8 mouse cellular contexts compared by ENCODE assay signal in the genomic region with DNA sequence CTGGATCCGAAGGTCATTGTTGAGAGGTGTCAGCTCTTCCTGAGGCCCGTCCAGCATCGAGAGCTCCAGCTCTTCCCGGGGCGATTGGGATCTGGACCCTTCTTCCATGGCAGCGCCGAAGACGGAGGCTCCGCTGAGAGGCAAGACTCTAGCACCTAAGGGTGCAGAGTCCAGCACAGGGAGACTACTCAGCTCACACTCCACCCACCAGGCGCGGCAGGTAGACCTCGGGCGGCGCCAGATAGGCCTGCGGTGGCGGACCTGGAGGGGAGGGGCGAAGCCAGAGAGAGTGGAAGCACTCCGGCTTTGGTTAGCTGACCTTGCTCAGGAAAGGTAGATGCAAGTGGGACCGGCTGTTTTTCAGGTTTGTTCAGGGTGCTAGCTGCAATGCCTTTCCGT. TPM values are rescaled to one million over a fixed set of nuclear protein-coding genes. Genes with fewer than 3 reads are reported as not detected.
DNase-seq lines count a peak whose midpoint lies in the region; ATAC-seq and TF ChIP-seq lines count a peak whose summit lies in the region.

Gene BC016579 (minus strand): TSS at position 135 of the 399 bp plus-strand sequence.

- 0 out of 4 replicates have a peak, but pooled peaks cover 0 to 2% of the 10 kb centered on the region in 2 experiments for H3K4me1 ChIP-seq in ES-E14 (ENCODE audit: control insufficient read depth in 2 of 2, insufficient read depth in 2 of 2, low read length in 2 of 2, poor library complexity in 1 of 2)
- H3K4me1 ChIP-seq in forebrain, postnatal 0 days (ENCODE audit: insufficient read depth) = no peaks in the 10 kb centered on the region
- H3K4me1 ChIP-seq in limb, embryonic 10.5 days = peaks cover 10% of the 10 kb centered on the region

- peaks cover 8% of the 10 kb centered on the region for H3K27me3 ChIP-seq in forebrain, postnatal 0 days (ENCODE audit: insufficient read depth, low read length)
- H3K27me3 ChIP-seq in limb, embryonic 10.5 days (ENCODE audit: low read depth, poor library complexity, severe bottlenecking) = peaks cover 31% of the 10 kb centered on the region

- H3K9ac ChIP-seq in ES-E14 (ENCODE audit: insufficient read depth, low read depth, low read length, poor library complexity, severe bottlenecking) = no peak within 1 kb of the TSS
- peak within 1 kb of the TSS; percentile 18; the same call in 1 of the 2 replicates for H3K9ac ChIP-seq in forebrain, postnatal 0 days

- in situ Hi-C loops in ES-E14 (cut with MboI; ENCODE audit: low sequenced_read_pairs in 2 of 2, unreplicated experiment in 2 of 2) = no loop called here

- DNase-seq in adrenal gland, adult (ENCODE audit: inconsistent age in 2 of 2, low spot score in 1 of 2) = peak; percentile 29 to 64
- DNase-seq in adrenal gland, adult 8-10 months = no peak
- DNase-seq in ES-E14 (ENCODE audit: low read depth, low spot score) = no peak
- DNase-seq in forebrain, postnatal 0 days = no peak
- DNase-seq in limb, embryonic 10.5 days (ENCODE audit: low spot score) = peak; percentile 35
- DNase-seq in thymus, postnatal 36 days = peak; percentile 15 to 17
- DNase-seq in layer of hippocampus, adult 9-10 months (ENCODE audit: low spot score) = no peak

- no peak for ATAC-seq in forebrain, postnatal 0 days
- peak; percentile 79 for ATAC-seq in megakaryocyte-erythroid progenitor cell, adult 5-6 weeks (replicated peaks; ENCODE audit: low FRiP score, low TSS enrichment, poor library complexity, severe bottlenecking)

- H3K4me3 ChIP-seq in ES-E14 (ENCODE audit: insufficient read depth in 1 of 2, low read depth in 1 of 2, low read length in 2 of 2, poor library complexity in 1 of 2, severe bottlenecking in 1 of 2) = peak within 1 kb of the TSS; percentile 36 to 59
- peak within 1 kb of the TSS; percentile 26 for H3K4me3 ChIP-seq in forebrain, postnatal 0 days (ENCODE audit: low read depth, low read length)
- H3K4me3 ChIP-seq in limb, embryonic 10.5 days = peak within 1 kb of the TSS; percentile 49

- no peak within 1 kb of the TSS for H3K27ac ChIP-seq in ES-E14 (ENCODE audit: insufficient read depth, low read depth, low read length, poor library complexity, severe bottlenecking)
- no peak within 1 kb of the TSS for H3K27ac ChIP-seq in forebrain, postnatal 0 days (ENCODE audit: low read depth, low read length)
- no peak within 1 kb of the TSS for H3K27ac ChIP-seq in limb, embryonic 10.5 days

- no peaks in the 10 kb centered on the region for H3K9me3 ChIP-seq in ES-E14 (ENCODE audit: control insufficient read depth, insufficient read depth, low read depth, low read length)
- no peaks in the 10 kb centered on the region for H3K9me3 ChIP-seq in forebrain, postnatal 0 days (ENCODE audit: low read length)
- H3K9me3 ChIP-seq in limb, embryonic 10.5 days (replicated peaks) = no peaks in the 10 kb centered on the region

- H3K4me2 ChIP-seq in forebrain, postnatal 0 days (ENCODE audit: low read depth) = peak within 1 kb of the TSS; percentile 47

- TF ChIP-seq CTCF in forebrain, postnatal 0 days (IDR thresholded peaks at IDR 0.05; ENCODE audit: low read depth) = no peak

- WGBS in forebrain, postnatal 0 days = 3% methylated on average over 20 of the region's 20 CpGs
- WGBS in limb, embryonic 10.5 days = 3% methylated on average over 20 of the region's 20 CpGs

- H3K36me3 ChIP-seq in ES-E14 (ENCODE audit: control insufficient read depth, insufficient read depth, low read length, poor library complexity, severe bottlenecking) = no peaks in the 10 kb centered on the region
- H3K36me3 ChIP-seq in forebrain, postnatal 0 days (ENCODE audit: insufficient read depth) = no peaks in the 10 kb centered on the region
- H3K36me3 ChIP-seq in limb, embryonic 10.5 days = no peaks in the 10 kb centered on the region

TF ChIP-seq in ES-E14, 5 proteins besides CTCF, POLR2A, EP300 and RAD21:
- no peak for TF ChIP-seq ZC3H11A (IDR thresholded peaks at IDR 0.05; ENCODE audit: borderline replicate concordance, low read depth, low read length)
- TF ChIP-seq MAFK (IDR thresholded peaks at IDR 0.05; ENCODE audit: insufficient read depth, low read depth, low read length) = no peak
- TF ChIP-seq HCFC1 (IDR thresholded peaks at IDR 0.05; ENCODE audit: borderline replicate concordance, insufficient read depth, low read length) = no peak
- no peak for TF ChIP-seq CHD2 (IDR thresholded peaks at IDR 0.05; ENCODE audit: low read depth, low read length)
- TF ChIP-seq ZNF384 (IDR thresholded peaks at IDR 0.05; ENCODE audit: low read depth, low read length) = no peak

RNA-seq across cellular contexts. Expression of gene BC016579, which starts in this region (rescaled TPM):
- total RNA-seq in adrenal gland, adult 8-10 months (2022) = under 1 TPM; 0.14 to 0.65 (median 0.35) TPM
- 0.21 and 0.27 TPM in 2 replicates for total RNA-seq in ES-E14 (2012; rRNA removed)
- 0.23 TPM in 1 of 2 replicates, not detected in the other for total RNA-seq in forebrain, postnatal 0 days (2014; rRNA removed)
- polyA plus RNA-seq in forebrain, postnatal 0 days (2015; fragmentation: Nextera tagmentation; extraction: Ambion mirVana) = not detected in 2 replicates
- polyA plus RNA-seq in limb, embryonic 10.5 days (2016; fragmentation: Nextera tagmentation; extraction: Ambion mirVana) = 0.11 TPM in 1 of 2 replicates, not detected in the other
- total RNA-seq in megakaryocyte-erythroid progenitor cell, adult 5-6 weeks (2014; fragmentation: Nextera tagmentation) = not detected in 2 replicates
- 0.91 TPM in 1 of 2 replicates, not detected in the other for total RNA-seq in megakaryocyte-erythroid progenitor cell, adult 5-6 weeks (2017)

Comparison
In these comparisons a context has a peak if more than half of its experiments do, and no peak if none do; other contexts are left out.
1. DNase-seq: peak in adrenal gland, adult (2 of 2) and thymus, postnatal 36 days (2 of 2); none in adrenal gland, adult 8-10 months (single experiment), ES-E14 (single experiment), forebrain, postnatal 0 days (single experiment) and layer of hippocampus, adult 9-10 months (single experiment).
2. Peak in DNase-seq and H3K4me3 ChIP-seq in limb, embryonic 10.5 days; RNA of the gene not detected or under 1 TPM.
3. Peak in ATAC-seq in megakaryocyte-erythroid progenitor cell, adult 5-6 weeks; RNA of the gene not detected or under 1 TPM.
4. Peak in every context shown above with its lines, with median percentiles within 50 percentile points of each other: H3K4me3 ChIP-seq.